22 mouse cellular contexts compared by ENCODE assay signal in genomic region chr7:138427441-138427840, GRCm38 (mm10). TPM values are rescaled to one million over a fixed set of nuclear protein-coding genes. Genes with fewer than 3 reads are reported as not detected.
DNase-seq lines count a peak whose midpoint lies in the region; ATAC-seq lines count a peak whose summit lies in the region.
"Had no signal": no experiment of that assay in that cellular context is flagged by ENCODE, and none has a peak within 500 bp of the region (broad histone marks: within the 10 kb centered on the region; RNA-seq: fewer than 3 reads in every experiment).

No protein-coding gene starts in this region.

- H3K4me2 ChIP-seq in limb, embryonic 11.5 days (ENCODE audit: low read depth, severe bottlenecking): no peak overlapping the region
- no peak overlapping the region for H3K4me2 ChIP-seq in embryonic facial prominence, embryonic 11.5 days (ENCODE audit: low read depth, low read length)
- no peak overlapping the region for H3K4me2 ChIP-seq in neural tube, embryonic 11.5 days (ENCODE audit: low read depth)
- H3K4me2 ChIP-seq: forebrain, embryonic 15.5 days; hindbrain, embryonic 15.5 days; limb, embryonic 13.5 days; midbrain, embryonic 12.5 days had no signal

- ATAC-seq in limb, embryonic 11.5 days (ENCODE audit: insufficient number of reproducible peaks, low FRiP score, low TSS enrichment, low read depth): no peak
- no peak for ATAC-seq in embryonic facial prominence, embryonic 11.5 days (replicated peaks; ENCODE audit: insufficient number of reproducible peaks, low FRiP score, low TSS enrichment, low read depth)
- ATAC-seq in neural tube, embryonic 11.5 days (ENCODE audit: insufficient read depth, low FRiP score, low TSS enrichment): no peak
- ATAC-seq: activated CD4-positive, CD25-positive, alpha-beta regulatory T cell, adult 4 months; forebrain, embryonic 15.5 days had no signal

- no peak overlapping the region for H3K4me3 ChIP-seq in limb, embryonic 11.5 days (ENCODE audit: low read depth, low read length)
- no peak overlapping the region for H3K4me3 ChIP-seq in limb, embryonic 10.5 days
- H3K4me3 ChIP-seq in embryonic facial prominence, embryonic 11.5 days (ENCODE audit: low read depth, low read length): no peak overlapping the region
- no peak overlapping the region for H3K4me3 ChIP-seq in neural tube, embryonic 11.5 days (ENCODE audit: low read depth, low read length)
- H3K4me3 ChIP-seq: forebrain, embryonic 15.5 days; hindbrain, embryonic 15.5 days; layer of hippocampus, adult 2 months; limb, embryonic 13.5 days; midbrain, embryonic 12.5 days had no signal

- H3K9ac ChIP-seq in limb, embryonic 11.5 days (ENCODE audit: low read length): no peak overlapping the region
- H3K9ac ChIP-seq in embryonic facial prominence, embryonic 11.5 days (replicated peaks; ENCODE audit: low read length): no peak overlapping the region
- no peak overlapping the region for H3K9ac ChIP-seq in neural tube, embryonic 11.5 days (ENCODE audit: low read length)
- H3K9ac ChIP-seq: forebrain, embryonic 15.5 days; hindbrain, embryonic 15.5 days; limb, embryonic 13.5 days; liver, embryonic 14.5 days; midbrain, embryonic 12.5 days had no signal

- H3K36me3 ChIP-seq in limb, embryonic 11.5 days (ENCODE audit: control insufficient read depth, insufficient read depth, low read length): no peaks in the 10 kb centered on the region
- no peaks in the 10 kb centered on the region for H3K36me3 ChIP-seq in limb, embryonic 10.5 days
- H3K36me3 ChIP-seq in embryonic facial prominence, embryonic 11.5 days (replicated peaks; ENCODE audit: control insufficient read depth, insufficient read depth, low read depth, low read length): no peaks in the 10 kb centered on the region
- H3K36me3 ChIP-seq in neural tube, embryonic 11.5 days (ENCODE audit: control insufficient read depth, insufficient read depth, low read length): no peaks in the 10 kb centered on the region
- H3K36me3 ChIP-seq: forebrain, embryonic 15.5 days; G1E; hindbrain, embryonic 15.5 days; limb, embryonic 13.5 days; midbrain, embryonic 12.5 days had no signal

- no peaks in the 10 kb centered on the region for H3K9me3 ChIP-seq in limb, embryonic 11.5 days (ENCODE audit: control insufficient read depth, low read length)
- H3K9me3 ChIP-seq in limb, embryonic 10.5 days (replicated peaks): no peaks in the 10 kb centered on the region
- H3K9me3 ChIP-seq in embryonic facial prominence, embryonic 11.5 days (replicated peaks; ENCODE audit: control insufficient read depth, low read length): no peaks in the 10 kb centered on the region
- no peaks in the 10 kb centered on the region for H3K9me3 ChIP-seq in neural tube, embryonic 11.5 days (ENCODE audit: control insufficient read depth, low read length)
- H3K9me3 ChIP-seq: forebrain, embryonic 15.5 days; hindbrain, embryonic 15.5 days; limb, embryonic 13.5 days; midbrain, embryonic 12.5 days had no signal

- no peak overlapping the region for H3K27ac ChIP-seq in limb, embryonic 11.5 days (replicated peaks; ENCODE audit: low read depth, low read length)
- H3K27ac ChIP-seq in limb, embryonic 10.5 days: no peak overlapping the region
- H3K27ac ChIP-seq in embryonic facial prominence, embryonic 11.5 days (replicated peaks; ENCODE audit: low read depth, low read length): no peak overlapping the region
- H3K27ac ChIP-seq in neural tube, embryonic 11.5 days (ENCODE audit: low read depth, low read length): no peak overlapping the region
- H3K27ac ChIP-seq: forebrain, embryonic 15.5 days; hindbrain, embryonic 15.5 days; kidney, postnatal 0 days; layer of hippocampus, adult 2 months; limb, embryonic 13.5 days; liver, embryonic 14.5 days; midbrain, embryonic 12.5 days had no signal

- no peaks in the 10 kb centered on the region for H3K27me3 ChIP-seq in limb, embryonic 11.5 days (ENCODE audit: control insufficient read depth, insufficient read depth, low read length)
- no peaks in the 10 kb centered on the region for H3K27me3 ChIP-seq in limb, embryonic 10.5 days (ENCODE audit: low read depth, poor library complexity, severe bottlenecking)
- no peaks in the 10 kb centered on the region for H3K27me3 ChIP-seq in embryonic facial prominence, embryonic 11.5 days (ENCODE audit: control insufficient read depth, insufficient read depth, low read length)
- no peaks in the 10 kb centered on the region for H3K27me3 ChIP-seq in neural tube, embryonic 11.5 days (ENCODE audit: control insufficient read depth, insufficient read depth, low read length)
- H3K27me3 ChIP-seq: forebrain, embryonic 15.5 days; hindbrain, embryonic 15.5 days; midbrain, embryonic 12.5 days had no signal

- DNase-seq in limb, embryonic 11.5 days (ENCODE audit: low spot score): peak; percentile 33
- no peak for DNase-seq in limb, embryonic 10.5 days (ENCODE audit: low spot score)
- DNase-seq in brain, adult 2 months (ENCODE audit: low read depth, low spot score): peak; percentile 15
- DNase-seq in embryonic facial prominence, embryonic 11.5 days (ENCODE audit: low spot score): peak; percentile 48
- peak; percentile 33 for DNase-seq in neural tube, embryonic 11.5 days (ENCODE audit: low spot score)
- DNase-seq in frontal cortex, postnatal 14 days (ENCODE audit: low spot score in 2 of 2): no peak
- DNase-seq in thymus, postnatal 10 days (ENCODE audit: low spot score in 2 of 2): no peak
- DNase-seq: adrenal gland, postnatal 10 days; B cell, adult 2 months; cerebellum, adult 8-10 months; gastrocnemius, postnatal 36 days; kidney, adult 2 months; right cerebral cortex, postnatal 14 days had no signal

- WGBS in limb, embryonic 11.5 days: 37% methylated on average over 3 of the region's 3 CpGs
- WGBS in limb, embryonic 10.5 days: 58% methylated on average over 3 of the region's 3 CpGs
- 34% methylated on average over 3 of the region's 3 CpGs for WGBS in embryonic facial prominence, embryonic 11.5 days
- 44% methylated on average over 3 of the region's 3 CpGs for WGBS in neural tube, embryonic 11.5 days

- H3K4me1 ChIP-seq in limb, embryonic 11.5 days (ENCODE audit: control insufficient read depth, insufficient read depth, low read length): no peaks in the 10 kb centered on the region
- H3K4me1 ChIP-seq in limb, embryonic 10.5 days: peaks cover 8% of the 10 kb centered on the region; the same call in 1 of the 2 replicates
- no peaks in the 10 kb centered on the region for H3K4me1 ChIP-seq in embryonic facial prominence, embryonic 11.5 days (ENCODE audit: control insufficient read depth, insufficient read depth, low read length)
- no peaks in the 10 kb centered on the region for H3K4me1 ChIP-seq in neural tube, embryonic 11.5 days (ENCODE audit: control insufficient read depth, insufficient read depth, low read length)
- H3K4me1 ChIP-seq: forebrain, embryonic 15.5 days; hindbrain, embryonic 15.5 days had no signal

RNA-seq across cellular contexts. Expression of gene Tcerg1l, which starts 29.9 kb away (rescaled TPM):
- 1.7 and 1.9 TPM in 2 replicates for polyA plus RNA-seq in limb, embryonic 11.5 days (2014; fragmentation: Nextera tagmentation; extraction: Ambion mirVana)
- 0.29 and 1.4 TPM in 2 replicates for polyA plus RNA-seq in limb, embryonic 10.5 days (2016; fragmentation: Nextera tagmentation; extraction: Ambion mirVana)
- polyA plus RNA-seq in embryonic facial prominence, embryonic 11.5 days (2014; fragmentation: Nextera tagmentation; extraction: Ambion mirVana): 1.5 and 2.0 TPM in 2 replicates
- polyA plus RNA-seq in neural tube, embryonic 11.5 days (2014; fragmentation: Nextera tagmentation; extraction: Ambion mirVana): 5.9 and 6.5 TPM in 2 replicates
- polyA plus RNA-seq: activated CD4-positive, CD25-positive, alpha-beta regulatory T cell, adult 4 months; G1E had no signal

Comparison
In these comparisons a context has a peak if more than half of its experiments do, and no peak if none do; other contexts are left out.
1. DNase-seq: peak in limb, embryonic 11.5 days (single experiment), brain, adult 2 months (single experiment), embryonic facial prominence, embryonic 11.5 days (single experiment) and neural tube, embryonic 11.5 days (single experiment); none in limb, embryonic 10.5 days (single experiment), frontal cortex, postnatal 14 days (0 of 2) and thymus, postnatal 10 days (0 of 2).